Mouse (Mus musculus) adrenal gland, adult 18-20 months (tissue): ENCODE data around the gene Clpsl2. TPM values are rescaled to one million over a fixed set of nuclear protein-coding genes. Genes with fewer than 3 reads are reported as not detected.
A peak's percentile ranks its signal among the peaks of the same experiment; 100 is the strongest.

Experiments used
- DNase-seq, 2 experiments: peaks; one replicate each; pipeline ENCODE4 v3.0.0; 2021 to 2022; ENCODE audit warnings: low spot score in 2 of 2
- long read RNA-seq, 2 experiments: library from polyadenylated mRNA; stranded (forward); transcript quantifications; one replicate each; pipeline ENCODE4 v2.0.0; 2021
- total RNA-seq, 2 experiments: library from RNA; stranded (reverse); gene quantifications; 1 replicate in 1 of 2; 2 replicates in 1 of 2; pipeline ENCODE4 v1.2.3; 2021

The Clpsl2 gene
- total RNA-seq: not detected
- long read RNA-seq, experiment 1: 0 reads
- long read RNA-seq, experiment 2: 0 reads

- DNase-seq: no peak
Observed at GRCm38 (mm10) chr17:28549111-28549510, at the start of gene Clpsl2. TSS of gene Clpsl2 (plus strand) at chr17:28549411.

DNA sequence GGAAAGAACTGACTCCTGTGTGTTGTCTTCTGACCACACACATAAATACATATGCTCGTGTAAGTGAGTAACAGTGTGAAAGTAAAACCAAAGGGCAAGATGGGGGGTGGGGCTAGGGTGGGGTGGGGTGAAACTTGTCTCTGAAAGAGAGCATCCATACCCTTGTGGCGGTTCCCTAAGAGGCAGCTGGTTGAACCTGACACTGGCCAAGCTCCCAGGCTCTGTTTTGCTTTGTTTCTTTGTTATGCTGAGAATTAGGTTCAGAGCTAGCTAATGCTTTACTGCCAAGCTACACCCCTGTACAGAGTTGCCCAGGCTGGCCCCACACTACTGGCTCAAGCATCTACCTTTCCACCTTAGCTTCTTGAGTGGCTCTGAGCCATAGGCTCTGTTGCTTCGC is 48.7 kb upstream of the Clpsl2 start:
- DNase-seq: no peak

GRCm38 (mm10) chr17:28502196-28502821 is 46.9 kb upstream of the Clpsl2 start:
- DNase-seq: no peak

DNA sequence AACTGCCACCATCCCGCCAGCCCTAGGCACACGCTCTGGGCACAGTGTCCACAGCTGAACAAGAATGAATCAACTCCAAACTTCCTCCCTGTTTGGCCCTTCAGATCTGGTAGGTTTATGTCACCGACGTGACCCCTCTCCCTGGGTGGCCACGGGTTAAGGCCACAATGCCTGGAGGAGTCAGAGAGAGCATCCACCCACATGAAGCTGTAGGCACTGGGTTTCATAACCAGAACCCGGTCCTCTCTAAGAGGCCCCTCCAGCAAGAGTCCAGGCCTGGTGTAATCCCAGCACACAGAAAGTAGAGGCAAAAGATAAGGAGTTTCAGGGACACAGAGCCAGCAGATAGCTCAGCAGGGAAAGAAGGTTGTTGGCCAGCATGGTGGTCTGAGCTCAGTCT is 45.0 kb upstream of the Clpsl2 start:
- no peak for DNase-seq

DNA sequence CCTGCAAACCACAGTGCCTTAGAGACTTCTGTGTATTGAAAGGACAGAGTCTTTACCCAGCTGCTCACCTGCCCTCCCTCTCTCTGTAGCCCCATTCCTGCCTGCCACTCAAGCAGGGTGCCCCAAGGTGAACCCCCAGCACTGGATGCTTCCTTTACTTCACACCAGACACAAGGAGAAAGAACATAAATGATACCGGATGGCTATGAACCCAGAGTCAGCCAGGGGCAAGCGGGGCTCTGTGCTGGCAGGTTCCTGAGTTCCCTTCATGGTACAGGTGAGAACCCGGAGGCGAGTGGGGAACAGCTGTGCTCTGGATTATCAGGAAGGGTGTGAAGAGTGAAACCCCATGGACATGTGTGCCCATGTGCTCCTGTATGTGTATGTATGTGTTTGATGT is 43.6 kb upstream of the Clpsl2 start:
- no peak for DNase-seq

- no peak for DNase-seq
Observed at GRCm38 (mm10) chr17:28506895-28507294, 42.3 kb upstream of the Clpsl2 start.

DNA sequence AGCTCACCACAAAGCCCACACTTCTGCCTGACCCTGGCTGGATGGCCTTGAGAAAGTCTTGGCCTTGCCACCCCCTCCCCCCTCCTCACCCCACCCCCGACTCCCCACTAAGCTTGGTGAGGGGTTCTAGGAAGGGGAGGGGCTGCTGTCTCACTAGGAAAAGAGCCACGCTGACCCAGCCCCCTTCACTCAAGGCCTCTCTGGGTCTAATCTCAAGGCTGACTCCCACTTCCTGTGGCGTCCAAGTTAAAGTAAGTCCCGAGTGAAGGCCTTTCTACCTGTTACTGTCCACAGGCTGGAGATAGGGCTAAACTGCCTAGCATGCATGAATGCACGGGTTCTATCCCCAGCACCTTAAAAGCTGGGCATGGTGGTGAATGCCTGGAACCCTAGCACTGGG is 41.7 kb upstream of the Clpsl2 start:
- no peak for DNase-seq

GRCm38 (mm10) chr17:28510445-28511342 is 38.5 kb upstream of the Clpsl2 start:
- DNase-seq: no peak

- DNase-seq: no peak
Observed at GRCm38 (mm10) chr17:28511616-28512541, 37.3 kb upstream of the Clpsl2 start.

DNA sequence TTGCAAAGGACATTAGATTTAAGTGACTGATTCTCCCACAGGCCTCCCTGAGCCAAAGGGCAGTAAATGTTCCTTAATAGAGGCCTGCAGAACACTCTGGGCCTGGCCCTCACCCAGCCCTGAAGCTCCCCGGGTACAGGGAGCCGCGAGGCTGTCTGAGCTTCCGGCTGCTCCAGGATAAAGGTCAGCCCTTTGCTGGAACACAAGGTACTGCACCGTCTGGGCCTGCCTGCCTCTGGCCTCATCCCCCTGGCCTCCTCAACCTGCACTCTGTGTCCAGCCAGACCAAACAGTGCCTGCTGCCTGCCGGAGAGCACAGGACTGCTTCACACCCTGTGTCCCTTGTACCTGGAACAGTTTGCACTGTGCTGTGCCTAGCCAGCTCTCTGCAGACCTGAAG is 36.5 kb upstream of the Clpsl2 start:
- DNase-seq: peak in 1 of 2 experiments; percentile 68

GRCm38 (mm10) chr17:28513337-28513736 is 35.9 kb upstream of the Clpsl2 start:
- no peak for DNase-seq

- DNase-seq: no peak
Observed at GRCm38 (mm10) chr17:28513844-28514243, 35.4 kb upstream of the Clpsl2 start.

- no peak for DNase-seq
Observed at GRCm38 (mm10) chr17:28514555-28514954, 34.7 kb upstream of the Clpsl2 start.

DNA sequence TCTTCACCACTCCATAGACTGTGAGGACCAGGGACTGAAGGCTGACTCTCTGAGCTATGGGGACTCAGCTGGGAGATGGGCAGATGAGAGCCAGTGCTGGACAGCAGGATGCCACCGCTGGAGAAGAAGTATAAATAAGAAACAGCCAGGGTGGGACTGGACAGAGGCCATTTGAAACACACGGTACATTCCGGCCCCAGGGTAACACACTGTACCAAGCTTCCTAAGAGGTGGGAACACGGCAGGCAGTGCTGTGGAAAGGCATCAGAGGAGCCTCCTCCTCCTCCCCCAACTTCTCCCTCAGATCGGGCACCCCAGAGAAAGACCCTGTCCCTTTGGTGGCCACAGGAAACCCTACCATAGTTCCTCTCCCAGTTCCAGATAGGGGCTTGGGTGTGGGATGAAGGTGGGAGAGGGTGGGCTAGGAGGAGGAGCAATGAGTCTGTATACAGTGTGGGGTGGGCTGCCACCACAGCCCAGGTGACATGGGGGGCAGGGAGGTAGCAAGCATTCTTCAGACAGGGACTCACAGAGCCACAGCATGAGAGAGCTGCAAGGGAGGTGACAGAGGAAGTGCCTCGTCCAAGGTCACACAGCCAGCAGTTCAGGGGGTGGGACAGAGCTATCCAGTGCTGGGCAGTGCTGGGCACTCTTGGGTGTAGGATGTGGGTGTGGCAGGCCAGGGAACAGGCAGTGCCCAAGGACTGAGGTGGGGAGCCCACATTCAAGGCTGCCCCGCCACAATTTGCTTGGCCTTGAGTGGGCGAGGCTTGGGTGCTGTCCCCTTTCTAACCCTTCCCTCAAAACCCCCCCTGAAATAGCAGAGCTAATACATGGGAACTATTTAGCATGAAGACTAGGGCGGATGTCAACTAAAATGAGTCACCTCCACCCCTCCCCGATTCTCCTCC is 33.5 kb upstream of the Clpsl2 start:
- DNase-seq: peak in 1 of 2 experiments; percentile 59

DNA sequence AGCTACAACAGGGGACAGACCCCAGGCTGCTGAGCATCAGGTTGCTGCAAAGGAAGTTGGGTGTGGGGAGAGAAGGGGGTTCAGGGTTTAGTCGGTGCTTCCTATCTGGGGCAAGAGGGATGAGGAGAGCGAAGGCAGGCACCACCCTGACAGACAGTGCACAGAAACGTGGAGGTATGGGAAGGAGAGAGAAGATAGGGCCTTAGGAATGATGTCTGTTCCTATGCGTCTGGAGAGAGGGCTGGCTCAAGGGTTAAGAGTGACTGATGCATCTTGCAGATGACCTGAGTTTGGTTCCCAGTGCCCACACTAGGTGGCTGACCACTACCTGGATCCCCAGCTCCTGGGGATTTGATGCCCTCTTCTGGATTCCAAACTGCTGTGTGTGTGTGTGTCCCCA is 32.3 kb upstream of the Clpsl2 start:
- DNase-seq: no peak

DNA sequence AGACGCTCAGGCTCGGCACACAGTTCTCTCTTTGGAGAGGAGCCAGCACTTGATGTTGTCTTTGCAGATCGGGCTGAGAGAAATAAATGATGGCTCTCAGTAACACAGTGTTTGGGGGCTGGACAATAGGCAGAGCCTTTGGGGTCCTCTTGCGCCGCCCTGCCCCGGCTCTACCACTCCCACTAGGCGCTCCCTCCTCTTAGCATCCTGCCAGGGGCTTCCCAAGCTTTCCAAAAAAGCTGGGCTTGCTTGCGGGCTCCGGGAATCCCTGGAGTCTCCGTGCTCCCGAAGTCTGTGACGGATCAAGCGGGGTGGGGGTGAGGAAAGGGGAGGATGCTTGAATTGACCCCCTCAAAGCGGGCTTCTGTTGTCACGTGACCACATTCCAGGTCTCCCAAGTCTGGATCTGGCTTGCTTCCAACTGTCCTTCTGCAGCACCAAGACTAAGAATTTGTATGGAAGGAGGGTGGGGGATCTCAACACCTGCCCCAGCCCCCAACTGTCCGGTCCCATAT is 31.7 kb upstream of the Clpsl2 start, which contains the start of gene Fkbp5:
Gene Fkbp5, minus strand, starts transcription at position 87 of the 515 bp plus-strand sequence.
- DNase-seq: peak; percentile 52 to 66

- DNase-seq: peak; percentile 79 to 93
Observed at GRCm38 (mm10) chr17:28517956-28518614, 31.1 kb upstream of the Clpsl2 start.

DNA sequence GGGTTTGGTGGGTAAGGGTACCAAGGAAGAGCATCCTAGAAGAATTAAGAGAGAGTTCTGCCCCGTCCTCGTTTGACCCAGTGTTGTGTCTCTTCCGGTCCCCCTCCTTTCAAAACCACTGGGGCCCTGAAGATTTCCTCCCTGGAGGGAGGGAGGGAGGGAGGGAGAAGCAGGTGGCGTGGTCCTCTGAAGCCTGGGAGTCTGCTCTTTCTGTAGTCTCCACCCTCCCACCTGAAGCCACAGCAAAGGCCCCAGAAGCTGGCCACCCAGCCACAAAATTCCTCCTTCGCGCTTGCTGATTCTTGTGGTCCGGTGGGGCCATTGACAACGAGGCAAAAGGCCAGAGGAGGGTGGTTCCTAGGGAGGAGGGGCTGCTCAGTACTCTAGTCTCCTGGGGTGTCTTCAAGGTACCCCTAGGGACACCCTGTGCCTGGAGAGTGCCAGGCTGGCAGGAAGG is 30.6 kb upstream of the Clpsl2 start:
- DNase-seq: no peak

DNA sequence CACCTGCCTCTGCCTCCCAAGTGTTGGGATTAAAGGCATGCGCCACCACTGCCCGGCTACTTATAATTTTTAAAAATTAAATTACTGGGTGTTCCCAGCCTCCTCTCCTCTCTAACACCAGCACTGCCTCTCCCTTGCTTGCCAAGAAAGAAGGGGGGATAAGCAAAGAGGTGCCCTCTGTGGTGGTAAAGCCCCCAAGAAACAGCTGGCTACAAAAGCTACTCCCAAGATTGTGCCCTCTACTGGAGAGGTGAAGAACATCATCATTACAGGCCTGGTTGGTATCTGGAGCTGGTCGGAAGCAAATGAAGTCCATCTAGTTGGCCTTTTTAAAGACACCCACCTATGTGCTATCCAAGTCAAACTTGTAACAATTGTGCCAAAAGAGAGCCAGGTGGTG is 29.4 kb upstream of the Clpsl2 start:
- no peak for DNase-seq
